Mouse (Mus musculus): Measurements from ENCODE around the gene Ankrd39.
"Not testable (repeated sequence)": the region's sequence is repeated elsewhere in the genome, so short reads cannot be mapped to it uniquely, and the experiment has no call there.

Gene Ankrd39

DNA sequence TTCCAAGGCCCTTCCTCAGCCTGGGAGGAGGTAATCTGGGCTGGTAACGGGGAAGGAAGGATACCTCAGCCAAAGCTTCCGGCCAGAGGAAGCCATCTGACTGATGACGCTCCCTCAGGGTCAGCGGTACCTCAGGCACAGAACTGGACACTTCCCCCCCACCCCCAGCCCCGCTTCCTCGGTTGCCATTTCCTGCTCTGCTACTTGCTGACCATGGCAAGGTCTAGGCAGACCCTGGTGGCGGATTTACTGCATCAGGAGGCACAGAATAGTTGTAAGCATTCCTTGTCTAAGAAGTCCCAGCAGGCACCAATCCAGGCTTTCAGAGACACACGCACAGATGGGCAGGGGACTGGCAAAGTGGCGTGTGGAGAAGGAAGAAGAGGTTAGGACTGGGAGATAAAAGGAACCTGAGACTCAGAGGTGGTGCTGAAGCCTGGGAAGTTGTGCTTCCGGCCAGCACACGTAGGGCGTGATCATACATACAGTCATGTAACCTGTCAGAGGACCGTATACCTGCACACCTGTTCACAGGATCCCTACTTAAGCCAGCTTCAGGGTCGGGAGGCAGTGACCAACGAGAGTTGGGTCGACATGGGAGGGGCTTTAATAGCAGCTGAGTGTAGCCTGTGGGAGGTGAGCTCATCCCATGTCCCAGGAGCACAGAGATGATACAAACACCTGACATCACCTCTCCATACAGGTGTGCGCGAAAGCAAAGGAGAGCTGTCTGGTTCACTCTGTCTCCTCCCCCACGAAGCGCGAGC lies 7.6 kb upstream of the Ankrd39 start:
- DNase-seq (ENCODE audit: low spot score in 2 of 2): no peak

GRCm38 (mm10) chr1:36552506-36552905 lies 5.3 kb upstream of the Ankrd39 start:
- no peak for DNase-seq (ENCODE audit: low spot score in 2 of 2)

GRCm38 (mm10) chr1:36551904-36552303 lies 4.7 kb upstream of the Ankrd39 start:
- no peak for DNase-seq (ENCODE audit: low spot score in 2 of 2)

DNA sequence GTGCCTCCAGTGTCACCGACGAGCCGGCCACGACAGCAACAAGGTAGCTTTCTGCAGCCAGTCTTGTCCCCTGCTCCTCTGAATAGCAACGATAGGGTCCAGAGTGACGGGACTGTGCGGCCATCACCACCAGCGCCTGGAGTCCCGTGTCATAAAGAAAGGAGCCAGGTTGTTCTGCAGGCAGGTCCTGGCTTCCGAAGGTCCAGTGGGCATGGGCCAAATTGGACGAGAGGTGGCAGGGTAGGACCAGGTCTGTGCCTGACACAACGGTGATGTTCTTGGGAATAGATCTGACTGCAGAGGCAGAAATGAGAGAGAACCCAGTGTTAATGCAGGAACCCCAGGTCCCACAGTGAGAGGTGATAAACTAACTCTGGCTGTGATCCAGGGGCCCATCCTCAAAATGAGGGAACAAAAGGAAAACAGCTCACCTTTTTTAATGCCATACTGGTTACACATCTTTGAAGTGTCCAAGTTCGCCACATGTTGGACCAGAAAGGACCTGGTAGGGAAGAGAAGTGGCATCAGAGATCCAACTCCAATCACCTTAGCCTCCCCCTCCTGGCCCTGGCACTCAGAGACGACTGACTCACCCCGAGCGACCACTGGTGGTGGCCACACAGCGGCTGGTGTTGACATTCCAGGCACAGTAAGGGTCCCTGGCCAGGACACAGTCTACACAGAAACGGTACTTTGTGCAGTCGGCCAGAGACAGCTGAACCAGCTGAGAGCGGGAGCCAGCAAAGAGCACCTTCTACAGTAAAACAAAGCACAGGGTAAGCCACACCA lies 3.0 kb upstream of the Ankrd39 start:
- no peak for DNase-seq (ENCODE audit: low spot score in 2 of 2)

GRCm38 (mm10) chr1:36549491-36549890 lies 2.2 kb upstream of the Ankrd39 start:
- no peak for DNase-seq (ENCODE audit: low spot score in 2 of 2)

DNA sequence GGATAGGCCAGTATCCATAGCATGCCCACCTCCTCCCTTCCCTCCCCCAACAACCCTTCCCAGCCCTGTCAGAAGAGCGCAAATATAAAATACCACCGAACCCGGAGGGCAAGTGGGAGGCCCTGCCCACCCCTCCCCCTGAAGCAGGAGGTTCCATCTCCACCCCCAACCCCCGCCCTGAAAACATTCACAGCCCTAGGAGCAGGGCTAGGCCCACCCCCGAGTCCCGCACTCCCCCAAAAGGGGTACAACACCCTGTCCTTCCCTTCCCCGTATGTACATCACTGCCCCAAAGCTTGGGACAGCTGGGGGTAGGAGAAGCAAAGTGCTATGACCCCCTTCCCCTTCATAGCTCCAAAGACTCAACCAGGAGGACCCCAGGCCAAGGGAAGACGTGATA lies 1.5 kb upstream of the Ankrd39 start:
- no peak for DNase-seq (ENCODE audit: low spot score in 2 of 2)

GRCm38 (mm10) chr1:36547981-36548598 lies 845 bp upstream of the Ankrd39 start:
- DNase-seq (ENCODE audit: low spot score in 2 of 2): no peak

DNA sequence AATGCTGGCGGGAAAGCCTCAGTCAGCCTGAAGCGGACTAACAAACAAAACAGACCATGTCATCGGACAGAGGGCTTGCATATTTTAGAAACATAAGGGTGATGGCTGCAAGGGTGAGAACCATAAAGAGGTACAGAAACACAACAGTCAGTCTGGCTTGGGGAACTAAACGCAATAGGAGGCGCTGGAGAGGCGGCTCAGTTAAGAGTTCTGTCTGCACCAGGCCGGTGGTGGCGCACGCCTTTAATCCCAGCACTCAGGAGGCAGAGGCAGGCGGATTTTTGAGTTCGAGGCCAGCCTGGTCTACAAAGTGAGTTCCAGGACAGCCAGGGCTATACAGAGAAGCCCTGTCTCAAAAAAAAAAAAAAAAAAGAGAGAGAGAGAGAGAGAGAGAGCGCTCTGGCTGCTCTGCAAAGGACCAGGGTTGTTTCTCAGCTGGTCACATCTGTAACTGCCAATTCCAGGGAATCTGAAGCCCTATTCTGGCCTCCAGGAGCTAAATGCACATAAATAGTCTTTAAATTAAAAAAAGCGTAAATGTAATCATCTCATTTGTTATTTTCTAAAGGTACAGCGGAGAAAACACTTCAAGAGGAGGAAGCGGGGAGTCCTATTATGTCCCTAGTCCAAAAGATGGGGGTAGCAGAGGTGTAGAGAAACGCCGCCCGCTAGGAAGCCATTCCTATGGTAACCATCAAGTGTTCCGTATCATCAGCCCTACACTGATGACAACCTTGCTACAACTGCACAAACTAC lies 1.2 kb downstream of the Ankrd39 start:
- DNase-seq (ENCODE audit: low spot score in 2 of 2): no peak

- DNase-seq (ENCODE audit: low spot score in 2 of 2): no peak
Observed at GRCm38 (mm10) chr1:36545382-36545781, 1.9 kb downstream of the Ankrd39 start.

- DNase-seq (ENCODE audit: low spot score in 2 of 2): no peak
Observed at GRCm38 (mm10) chr1:36542925-36543324, 4.3 kb downstream of the Ankrd39 start.

DNA sequence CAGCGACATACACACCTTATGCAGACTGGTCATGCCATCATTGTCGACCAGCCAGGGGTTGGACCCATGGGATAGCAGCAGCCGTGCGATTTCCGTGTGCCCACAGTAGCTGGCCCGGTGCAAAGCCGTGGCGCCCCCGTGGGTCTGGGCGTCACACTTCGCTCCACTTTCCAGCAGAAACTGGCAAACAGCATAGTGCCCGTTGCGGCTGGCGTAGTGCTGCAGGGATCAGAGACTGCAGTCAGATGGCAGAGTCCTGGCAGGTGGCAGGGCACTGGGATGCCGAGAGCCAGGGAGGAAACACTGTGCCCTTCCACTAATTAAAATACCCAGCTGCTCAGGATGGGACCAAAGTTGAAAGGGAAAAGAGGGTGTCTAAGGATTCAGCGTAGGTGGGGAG lies 5.4 kb downstream of the Ankrd39 start:
- DNase-seq (ENCODE audit: low spot score in 2 of 2): no peak

DNA sequence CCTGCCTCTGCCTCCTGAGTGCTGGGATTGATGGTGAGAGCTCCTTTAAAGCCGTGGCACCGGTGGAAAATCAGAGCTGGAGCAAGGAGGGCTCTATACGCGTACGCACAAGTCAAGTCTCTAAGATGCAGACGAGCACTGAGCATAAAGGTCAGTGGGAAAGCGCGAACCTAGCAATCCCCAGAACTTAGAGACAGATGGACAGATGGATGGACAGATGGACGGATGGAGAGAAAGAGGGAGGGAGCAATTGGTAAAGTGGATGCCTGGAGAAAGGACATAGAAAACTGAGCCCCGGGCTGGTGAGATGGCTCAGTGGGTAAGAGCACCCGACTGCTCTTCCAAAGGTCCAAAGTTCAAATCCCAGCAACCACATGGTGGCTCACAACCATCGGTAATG lies 6.4 kb downstream of the Ankrd39 start:
- no peak for DNase-seq (ENCODE audit: low spot score in 2 of 2)

GRCm38 (mm10) chr1:36540132-36540531 lies 7.1 kb downstream of the Ankrd39 start:
- no peak for DNase-seq (ENCODE audit: low spot score in 2 of 2)

DNA sequence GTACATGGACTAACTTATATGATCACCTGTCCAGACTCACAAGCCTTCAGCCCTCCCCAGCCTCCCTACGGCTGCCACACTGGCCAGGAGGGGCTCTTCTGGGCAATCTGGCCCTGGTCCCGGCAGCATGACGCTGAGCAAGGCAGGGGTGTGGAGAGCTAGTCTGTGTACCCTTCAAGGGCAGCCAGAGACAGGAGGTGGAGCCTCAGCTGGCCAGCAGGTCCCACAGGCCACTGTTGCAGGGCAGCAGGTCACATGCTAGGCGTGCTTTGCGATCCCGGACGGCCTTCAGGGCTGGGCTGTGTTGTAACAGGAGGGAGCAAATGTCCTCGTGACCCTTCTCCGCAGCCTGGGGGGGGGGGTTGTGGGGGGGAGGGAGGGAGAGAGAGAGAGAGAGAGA lies 8.1 kb downstream of the Ankrd39 start, which contains the start of gene Gm42417:
TSS of gene Gm42417 (minus strand) at position 244 of the 400 bp plus-strand sequence.
- no peak for DNase-seq (ENCODE audit: low spot score in 2 of 2)

- no peak for DNase-seq (ENCODE audit: low spot score in 2 of 2)
Observed at GRCm38 (mm10) chr1:36538727-36539126, 8.5 kb downstream of the Ankrd39 start.

DNA sequence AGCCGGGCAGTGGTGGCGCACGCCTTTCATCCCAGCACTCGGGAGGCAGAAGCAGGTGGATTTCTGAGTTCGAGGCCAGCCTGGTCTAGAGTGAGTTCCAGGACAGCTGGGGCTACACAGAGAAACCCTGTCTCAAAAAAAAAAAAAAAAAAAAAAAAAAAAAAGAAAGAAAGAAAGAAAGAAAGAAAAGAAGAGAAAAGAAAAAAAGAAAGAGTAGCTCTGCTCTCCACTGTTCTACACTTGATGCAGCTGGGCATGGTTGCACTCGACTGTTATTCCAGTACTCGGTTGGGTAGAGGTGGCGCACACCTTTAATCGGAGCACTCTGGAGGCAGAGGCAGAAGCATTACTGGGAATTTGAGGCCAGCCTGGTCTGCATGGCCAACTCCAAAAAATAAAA lies 10.5 kb downstream of the Ankrd39 start, which contains the start of gene Ankrd23:
TSS of gene Ankrd23 (minus strand) at position 101 of the 400 bp plus-strand sequence.
- not testable (repeated sequence) for DNase-seq (ENCODE audit: low spot score in 2 of 2)

DNA sequence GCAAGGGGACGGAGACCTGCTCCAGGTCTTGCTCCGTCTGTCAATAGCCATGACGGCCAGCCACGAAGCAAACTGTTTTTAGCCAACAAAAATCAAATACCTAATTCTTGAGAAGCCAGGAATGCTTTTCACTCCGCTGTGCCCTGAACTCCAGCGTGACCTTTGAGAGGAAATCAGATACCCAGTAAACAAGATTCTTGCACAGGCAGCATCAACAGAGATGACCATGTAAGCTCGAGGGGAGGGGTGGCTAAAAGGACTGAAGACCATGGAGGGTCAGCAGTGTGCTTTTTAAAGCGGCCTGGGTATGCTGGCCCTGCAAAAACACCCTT lies 10.9 kb downstream of the Ankrd39 start:
- DNase-seq (ENCODE audit: low spot score in 2 of 2): no peak

DNA sequence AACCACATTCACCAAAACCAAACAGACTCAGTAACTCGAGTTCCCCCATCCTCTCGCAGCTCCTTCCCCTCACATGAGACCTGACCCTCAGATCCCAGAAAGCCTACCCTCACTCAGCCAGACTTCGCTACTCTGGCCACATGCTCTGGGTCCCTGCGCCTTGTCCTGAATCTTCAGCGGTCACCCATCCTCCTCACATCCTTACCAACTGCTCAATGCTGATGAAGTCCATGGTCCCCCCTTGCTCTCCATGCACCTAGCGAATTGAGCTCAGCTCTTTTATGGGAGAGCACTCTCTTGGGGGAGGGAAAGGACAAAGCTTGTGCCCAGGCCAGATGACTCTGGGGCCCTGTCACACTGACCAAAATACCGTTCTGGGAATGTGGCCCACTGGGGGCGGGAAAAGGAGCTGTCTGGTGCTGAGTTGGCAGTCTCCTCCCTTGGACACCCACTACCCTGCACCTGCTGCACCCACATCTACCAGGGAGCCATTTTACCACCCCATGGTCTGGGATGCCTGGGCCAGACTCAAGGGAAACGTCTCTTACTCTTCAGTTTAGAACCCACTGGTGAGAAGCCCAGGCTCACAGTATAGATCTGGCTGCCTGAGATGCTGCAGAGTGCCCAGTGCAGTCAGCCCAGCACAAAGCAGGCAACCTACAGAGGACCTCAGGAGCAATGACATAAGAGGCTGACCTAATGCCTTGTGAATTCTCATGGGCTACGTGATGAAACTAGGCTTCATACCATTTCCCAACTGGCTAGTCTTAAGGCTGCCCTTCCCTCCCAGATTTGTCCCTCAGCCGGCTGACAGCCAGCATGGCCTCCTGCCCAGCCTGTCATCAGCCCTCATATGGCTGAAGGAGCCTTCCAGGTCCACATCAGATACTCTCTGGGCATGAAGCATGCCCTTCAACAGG lies 11.5 kb downstream of the Ankrd39 start:
- DNase-seq (ENCODE audit: low spot score in 2 of 2): no peak

DNA sequence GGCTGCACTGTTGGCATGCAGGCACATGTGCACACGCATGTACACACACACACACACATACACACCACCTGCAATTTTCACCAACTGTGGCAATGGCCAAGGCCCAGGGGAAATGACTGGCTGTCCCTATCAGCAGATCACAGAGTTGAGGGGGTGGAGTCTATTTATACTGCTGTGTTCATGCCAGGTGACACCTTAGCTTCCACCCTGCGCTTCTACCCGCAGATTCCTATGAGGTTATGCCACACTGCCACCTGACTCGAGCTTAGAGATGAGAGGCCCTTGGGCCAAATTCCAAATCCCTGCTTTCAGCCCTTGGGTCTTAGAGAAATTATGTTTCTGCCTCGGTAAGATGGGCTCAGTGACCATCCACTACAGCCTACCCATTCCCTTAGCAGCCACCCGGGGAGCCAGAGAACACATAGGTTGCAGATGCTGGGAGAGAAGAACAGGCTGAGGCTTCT lies 12.6 kb downstream of the Ankrd39 start:
- DNase-seq (ENCODE audit: low spot score in 2 of 2): no peak

- DNase-seq (ENCODE audit: low spot score in 2 of 2): no peak
Observed at GRCm38 (mm10) chr1:36533546-36533945, 13.7 kb downstream of the Ankrd39 start.

DNA sequence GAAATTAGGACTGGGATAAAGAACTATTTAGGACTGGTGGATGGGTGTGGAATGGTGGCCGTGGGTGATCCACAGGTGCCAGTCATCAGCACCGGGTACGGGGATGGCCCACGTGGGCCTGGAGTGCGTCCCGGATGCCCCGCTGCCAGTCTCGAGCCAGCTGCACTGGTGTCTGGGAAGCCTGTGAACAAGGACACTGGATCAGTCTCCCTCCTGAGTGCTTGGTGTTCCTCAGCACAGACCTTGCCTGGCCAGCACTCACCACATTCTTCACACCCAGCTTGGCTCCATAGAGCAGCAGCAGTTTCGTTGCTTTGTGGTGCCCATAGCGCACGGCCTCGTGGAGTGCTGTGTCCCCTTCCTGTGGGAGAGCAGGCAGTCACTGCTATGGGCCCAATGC lies 15.8 kb downstream of the Ankrd39 start:
- DNase-seq (ENCODE audit: low spot score in 2 of 2): no peak

Measured in frontal cortex, postnatal 25 days (tissue).